Mouse (Mus musculus) kidney, postnatal 0 days (tissue): Measurements from ENCODE around the gene Thrb. TPM values are rescaled to one million over a fixed set of nuclear protein-coding genes. Genes with fewer than 3 reads are reported as not detected.
A peak's percentile ranks its signal among the peaks of the same experiment; 100 is the strongest.

Source experiments
- ATAC-seq: fragments of 200-750 bp; cut with Nextera tagmentation; replicated peaks from 2 replicates; pipeline ENCODE4 v1.8.0; 2017; ENCODE audit warnings: low read depth, moderate number of reproducible peaks, moderate TSS enrichment, moderate library complexity; ENCODE audit not compliant: low FRiP score
- DNase-seq: peaks from one replicate; pipeline ENCODE4 v3.0.0-alpha.2; 2016; ENCODE audit warnings: low spot score
- H3K27ac ChIP-seq: fragments of 300-500 bp; sonication (generic); 2 replicates; pipeline ENCODE4 v1.5.1; 2014; ENCODE audit warnings: mild to moderate bottlenecking
- H3K27me3 ChIP-seq: fragments of 300-500 bp; sonication (generic); 2 replicates; pipeline ENCODE4 v1.6.1; 2014; ENCODE audit warnings: low read length, mixed read lengths; ENCODE audit not compliant: insufficient read depth
- H3K36me3 ChIP-seq: fragments of 300-500 bp; sonication (generic); 2 replicates; pipeline ENCODE4 v1.6.1; 2014; ENCODE audit warnings: low read length, mixed read lengths; ENCODE audit not compliant: insufficient read depth
- H3K4me1 ChIP-seq: fragments of 300-500 bp; sonication (generic); replicated peaks from 2 replicates; pipeline ENCODE4 v1.6.1; 2014; ENCODE audit warnings: antibody characterized with exemption, low read length, mixed read lengths; ENCODE audit not compliant: insufficient read depth
- H3K4me2 ChIP-seq: fragments of 300-500 bp; sonication (generic); 2 replicates; pipeline ENCODE4 v1.6.1; 2014; ENCODE audit warnings: mild to moderate bottlenecking, low read length, moderate library complexity, mixed read lengths
- H3K4me3 ChIP-seq: fragments of 300-500 bp; sonication (generic); replicated peaks from 2 replicates; pipeline ENCODE4 v1.5.1; 2014; ENCODE audit warnings: low read depth, low read length
- H3K9ac ChIP-seq: fragments of 300-500 bp; sonication (generic); 2 replicates; pipeline ENCODE4 v1.6.1; 2014; ENCODE audit warnings: low read depth, low read length
- H3K9me3 ChIP-seq: fragments of 300-500 bp; sonication (generic); replicated peaks from 2 replicates; pipeline ENCODE4 v1.6.1; 2016; ENCODE audit warnings: low read length, inconsistent platforms, mixed read lengths
- CTCF ChIP-seq: IDR thresholded peaks from 2 replicates; pipeline ENCODE4 v1.5.1; 2016; ENCODE audit warnings: antibody characterized with exemption, low read depth, mild to moderate bottlenecking, moderate library complexity
- WGBS: fragments of 180-500 bp; shearing (Covaris S2); extraction: QIAGEN DNeasy Blood & Tissue Kit; methylation state at CpG from one replicate; pipeline ENCODE4 v1.1.7; 2014; 5-methylcytosine and 5-hydroxymethylcytosine counted together
- polyA plus RNA-seq: library from polyadenylated mRNA; unstranded; fragments of >200 nt; fragmentation: Nextera tagmentation; extraction: Ambion mirVana; gene quantifications from 2 replicates; pipeline ENCODE4 v1.2.1, GENCODE M21; 2015

The Thrb gene
- polyA plus RNA-seq, 1 experiment from 2014 or later, result 2.9 TPM

DNA sequence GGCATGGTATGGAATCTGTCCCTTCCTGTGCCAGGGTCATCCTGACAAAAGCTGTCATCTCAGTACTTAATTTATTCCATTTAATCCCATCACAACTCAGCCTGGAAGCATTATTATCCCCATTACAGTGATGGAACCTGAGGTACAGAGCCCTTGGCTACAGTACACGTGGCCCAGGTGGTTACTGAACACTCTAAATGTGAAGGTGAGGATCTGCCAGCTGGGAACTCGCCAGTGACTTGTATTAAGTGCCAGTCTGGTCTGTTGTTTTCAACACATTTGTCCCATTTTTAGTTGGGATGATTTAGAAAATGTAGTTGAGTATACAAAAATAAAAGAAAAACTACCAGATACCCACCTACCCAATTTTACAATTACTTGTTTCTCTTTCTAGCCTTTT is 155.0 kb downstream of the Thrb start:
- H3K27me3 ChIP-seq, result no peaks in the 10 kb centered on the region
- H3K4me3 ChIP-seq, result no peak overlapping the region
- H3K9ac ChIP-seq, result no peak overlapping the region
- WGBS, result 69% methylated on average over 2 of the region's 2 CpGs
- H3K27ac ChIP-seq, result no peak overlapping the region
- ATAC-seq (no peak), DNase-seq (no peak)
- H3K4me1 ChIP-seq, result no peaks in the 10 kb centered on the region
- H3K36me3 ChIP-seq, result no peaks in the 10 kb centered on the region
- no peak overlapping the region for H3K4me2 ChIP-seq
- no peak for TF ChIP-seq CTCF
- H3K9me3 ChIP-seq, result no peaks in the 10 kb centered on the region

DNA sequence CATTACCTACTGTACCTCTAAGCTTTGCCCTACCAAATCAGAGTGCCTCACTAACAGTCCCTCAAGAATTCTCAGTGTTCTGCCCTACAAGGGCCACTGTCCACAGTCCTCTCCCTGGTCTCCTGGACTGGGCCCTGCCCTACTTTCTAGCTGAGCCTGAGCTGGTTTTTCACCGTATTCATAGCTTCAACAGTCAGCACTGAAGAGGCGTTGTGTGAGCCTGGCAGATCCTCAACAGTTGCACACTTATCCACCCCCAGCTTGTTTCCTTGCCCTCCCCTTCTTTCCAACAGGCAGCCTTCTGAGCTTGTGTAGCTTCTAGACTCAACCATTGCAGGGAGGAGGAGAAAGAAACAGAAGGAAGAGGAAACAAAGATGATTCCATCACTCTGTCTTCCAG is 158.0 kb downstream of the Thrb start:
- DNase-seq (no peak), ATAC-seq (no peak)
- Histone ChIP-seq H3K4me3 (no peak overlapping the region), H3K4me2 (no peak overlapping the region), H3K27me3 (no peaks in the 10 kb centered on the region), H3K4me1 (no peaks in the 10 kb centered on the region), H3K27ac (no peak overlapping the region), H3K36me3 (no peaks in the 10 kb centered on the region), H3K9ac (no peak overlapping the region), H3K9me3 (no peaks in the 10 kb centered on the region)
- 91% methylated on average over 2 of the region's 2 CpGs for WGBS
- no peak for TF ChIP-seq CTCF

DNA sequence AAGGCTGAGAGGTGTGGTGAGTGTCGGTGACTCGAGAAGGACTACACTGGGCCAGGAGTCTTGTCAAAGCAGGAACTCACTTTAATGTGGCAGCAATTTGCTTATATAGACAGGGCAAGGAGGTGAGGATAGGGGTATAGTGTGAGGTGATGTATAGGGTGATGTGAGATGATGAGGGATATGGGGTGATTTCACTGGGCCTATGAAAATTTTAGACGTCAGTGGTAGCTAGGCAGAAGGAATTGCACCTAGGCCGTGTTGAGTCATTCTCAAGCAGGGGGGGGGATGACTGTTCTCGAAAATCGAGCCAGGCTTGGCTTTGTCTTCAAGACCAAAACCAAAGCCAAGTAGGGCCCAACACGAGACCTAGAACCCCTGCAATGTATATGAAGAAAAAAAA is 162.7 kb downstream of the Thrb start:
- Histone ChIP-seq H3K4me1 (no peaks in the 10 kb centered on the region), H3K4me3 (no peak overlapping the region), H3K9me3 (no peaks in the 10 kb centered on the region), H3K36me3 (no peaks in the 10 kb centered on the region), H3K4me2 (no peak overlapping the region), H3K27ac (no peak overlapping the region), H3K27me3 (no peaks in the 10 kb centered on the region), H3K9ac (no peak overlapping the region)
- no peak for TF ChIP-seq CTCF
- ATAC-seq, result no peak
- no peak for DNase-seq
- WGBS, result 78% methylated on average over 7 of the region's 7 CpGs

DNA sequence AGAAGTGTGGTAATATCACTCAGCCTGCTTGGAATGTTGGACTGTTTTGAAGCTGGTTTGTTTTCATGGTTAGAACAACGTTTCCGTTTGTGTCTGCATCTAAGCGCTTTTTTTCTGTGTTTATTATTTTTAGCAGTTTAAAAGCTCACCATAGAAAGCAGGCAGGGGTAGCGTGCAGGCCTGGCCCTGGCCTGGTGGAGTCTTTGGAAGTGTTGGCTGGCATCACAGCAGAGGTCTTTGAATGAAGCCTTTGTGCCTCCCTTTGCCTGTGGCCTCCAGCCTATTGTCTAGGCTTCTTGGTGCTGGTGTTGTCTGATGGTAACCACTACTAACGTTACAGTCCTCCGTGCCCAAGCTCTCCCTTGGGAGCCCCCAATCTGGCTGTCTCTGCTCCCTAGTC is 167.3 kb downstream of the Thrb start:
- no peak overlapping the region for H3K4me2 ChIP-seq
- no peak for TF ChIP-seq CTCF
- no peaks in the 10 kb centered on the region for H3K27me3 ChIP-seq
- no peak overlapping the region for H3K27ac ChIP-seq
- H3K4me1 ChIP-seq, result no peaks in the 10 kb centered on the region
- H3K36me3 ChIP-seq, result no peaks in the 10 kb centered on the region
- H3K9me3 ChIP-seq, result no peaks in the 10 kb centered on the region
- WGBS, result 57% methylated on average over 6 of the region's 6 CpGs
- ATAC-seq (no peak), DNase-seq (peak; percentile 9)
- no peak overlapping the region for H3K4me3 ChIP-seq
- H3K9ac ChIP-seq, result no peak overlapping the region

DNA sequence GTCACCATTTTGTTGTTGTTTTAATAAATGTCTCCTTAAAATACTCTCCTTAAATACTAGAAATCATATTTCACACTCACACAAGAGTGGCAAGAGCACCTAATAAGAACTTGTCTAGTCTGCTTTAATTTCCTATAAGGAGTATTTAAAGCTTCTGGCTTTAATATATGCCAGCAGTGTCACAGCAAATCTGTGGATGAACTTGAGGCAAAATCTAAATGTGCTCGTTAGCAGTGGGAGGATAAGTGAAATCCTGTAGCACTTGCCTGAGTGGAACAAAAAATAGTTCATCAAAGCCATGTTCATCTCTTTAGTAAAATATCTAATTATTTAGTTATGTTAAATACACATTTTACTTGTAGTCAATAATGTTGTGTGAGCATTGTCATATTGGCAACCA is 175.7 kb downstream of the Thrb start:
- Histone ChIP-seq H3K9me3 (no peaks in the 10 kb centered on the region), H3K9ac (no peak overlapping the region), H3K27ac (no peak overlapping the region), H3K4me1 (no peaks in the 10 kb centered on the region), H3K36me3 (no peaks in the 10 kb centered on the region), H3K4me3 (no peak overlapping the region), H3K4me2 (no peak overlapping the region), H3K27me3 (no peaks in the 10 kb centered on the region)
- ATAC-seq (no peak), DNase-seq (no peak)
- no peak for TF ChIP-seq CTCF
- WGBS, result 81% methylated on average over 1 of the region's 1 CpGs

DNA sequence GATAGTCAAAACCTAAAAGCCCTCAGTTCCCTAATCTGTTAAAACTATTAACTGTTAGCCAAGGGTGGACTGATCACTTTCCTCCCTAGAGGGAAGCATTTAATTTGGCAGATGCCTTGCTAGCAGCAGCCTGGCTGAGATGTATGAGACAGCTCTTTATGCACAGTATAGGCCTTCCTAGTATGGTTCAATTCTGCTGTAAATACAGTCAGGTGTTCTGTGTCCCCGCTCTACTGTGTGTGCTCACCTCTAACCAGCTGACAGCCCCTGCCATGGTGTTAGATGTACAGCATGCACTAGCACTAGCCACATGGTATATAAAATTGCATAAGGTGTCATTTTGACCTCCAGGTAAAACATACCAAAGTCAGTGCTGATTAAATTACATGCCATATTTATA is 176.7 kb downstream of the Thrb start:
- Histone ChIP-seq H3K36me3 (no peaks in the 10 kb centered on the region), H3K27me3 (no peaks in the 10 kb centered on the region), H3K4me2 (no peak overlapping the region), H3K4me1 (no peaks in the 10 kb centered on the region), H3K9ac (no peak overlapping the region), H3K4me3 (no peak overlapping the region), H3K9me3 (no peaks in the 10 kb centered on the region), H3K27ac (no peak overlapping the region)
- no peak for ATAC-seq
- TF ChIP-seq CTCF, result no peak
- WGBS, result 94% methylated on average over 1 of the region's 1 CpGs
- no peak for DNase-seq

DNA sequence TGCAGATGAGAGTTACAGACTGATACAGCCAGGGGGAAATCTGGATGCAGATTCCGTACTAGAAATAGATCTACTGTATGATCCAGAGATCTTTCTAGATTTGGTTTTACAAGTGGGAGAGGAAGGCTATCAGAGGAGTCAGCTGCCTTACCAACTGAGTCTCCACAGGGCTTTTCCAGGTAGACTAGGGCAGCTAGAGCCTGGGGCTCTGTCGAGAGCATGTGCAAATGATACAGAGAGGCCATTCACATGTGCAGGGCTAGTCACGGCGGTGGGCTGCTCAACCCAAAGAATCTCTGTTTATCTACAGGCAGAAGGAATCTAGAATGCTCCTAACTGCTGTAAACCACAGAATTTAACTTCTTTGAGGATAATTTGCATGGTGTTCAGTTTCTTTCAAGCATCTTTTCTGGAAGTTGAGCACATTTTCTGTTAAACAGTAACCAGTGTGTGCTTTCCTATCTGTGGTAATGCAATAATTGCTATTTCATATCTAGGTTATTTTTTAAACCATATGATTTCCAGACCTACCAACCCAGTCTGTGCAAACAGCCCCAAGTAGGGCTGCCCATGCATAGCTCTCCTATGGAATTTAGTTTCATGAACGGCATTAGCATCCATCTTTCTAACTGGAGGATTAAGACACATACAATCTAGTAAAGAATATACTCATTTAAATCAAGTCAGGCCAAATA is 185.1 kb downstream of the Thrb start:
- Histone ChIP-seq H3K9me3 (no peaks in the 10 kb centered on the region), H3K9ac (no peak overlapping the region), H3K4me3 (no peak overlapping the region), H3K4me1 (no peaks in the 10 kb centered on the region), H3K36me3 (no peaks in the 10 kb centered on the region), H3K27me3 (no peaks in the 10 kb centered on the region), H3K27ac (no peak overlapping the region), H3K4me2 (no peak overlapping the region)
- no peak for DNase-seq
- 79% methylated on average over 5 of the region's 5 CpGs for WGBS
- ATAC-seq, result no peak
- TF ChIP-seq CTCF, result no peak
